32 mouse cellular contexts compared by ENCODE assay signal in the genomic region with DNA sequence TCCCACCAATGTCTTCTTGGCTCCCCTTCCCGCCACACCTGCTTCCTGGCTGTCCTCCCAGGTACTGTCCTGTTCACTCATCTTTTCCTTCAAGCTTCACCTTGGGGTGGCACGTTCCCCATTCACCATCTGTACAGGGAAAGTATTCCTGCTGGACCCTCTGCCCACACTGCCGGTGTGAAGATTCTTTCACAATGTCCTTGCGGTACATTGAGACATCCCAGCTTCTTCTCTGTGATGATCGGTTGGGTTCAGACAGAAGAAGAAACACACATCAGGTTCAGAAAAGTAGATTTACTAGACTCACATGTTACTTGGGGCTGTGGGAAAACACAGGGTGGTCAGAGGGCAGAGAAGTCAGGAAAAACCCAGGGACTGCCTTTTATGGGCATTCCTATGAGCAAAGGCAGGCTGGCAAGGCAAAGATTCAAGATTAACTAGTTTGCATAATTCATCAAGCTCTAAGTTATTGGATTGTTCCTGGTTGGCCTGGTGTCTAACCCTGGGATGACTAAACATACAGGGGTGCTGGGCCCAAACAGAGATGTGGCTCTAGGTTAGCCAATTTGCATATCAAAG. TPM values are rescaled to one million over a fixed set of nuclear protein-coding genes. Genes with fewer than 3 reads are reported as not detected.
A peak's percentile ranks its signal among the peaks of the same experiment; 100 is the strongest.
DNase-seq lines count a peak whose midpoint lies in the region; ATAC-seq and TF ChIP-seq lines count a peak whose summit lies in the region.
"Had no signal": no experiment of that assay in that cellular context is flagged by ENCODE, and none has a peak within 500 bp of the region (broad histone marks: within the 10 kb centered on the region; RNA-seq: fewer than 3 reads in every experiment).

No protein-coding gene starts in this region.

- no peaks in the 10 kb centered on the region for H3K36me3 ChIP-seq in stomach, embryonic 16.5 days (ENCODE audit: control insufficient read depth, insufficient read depth, low read length)
- H3K36me3 ChIP-seq in lung, postnatal 0 days (ENCODE audit: insufficient read depth, low read length): no peaks in the 10 kb centered on the region
- H3K36me3 ChIP-seq: embryonic facial prominence, embryonic 12.5 days; heart, embryonic 15.5 days; hindbrain, embryonic 15.5 days; liver, embryonic 15.5 days; lung, embryonic 15.5 days; neural tube, embryonic 15.5 days; stomach, embryonic 15.5 days had no signal

- intact Hi-C loops in left cerebral cortex, postnatal 4 days (cut with DNase I): no loop called here
- intact Hi-C loops in left cerebral cortex, postnatal 14 days (cut with DNase I): no loop called here

- H3K4me1 ChIP-seq in stomach, embryonic 16.5 days (ENCODE audit: control insufficient read depth, insufficient read depth, low read length): no peaks in the 10 kb centered on the region
- H3K4me1 ChIP-seq in lung, postnatal 0 days (ENCODE audit: insufficient read depth, low read depth, low read length): no peaks in the 10 kb centered on the region
- H3K4me1 ChIP-seq: embryonic facial prominence, embryonic 12.5 days; heart, embryonic 15.5 days; hindbrain, embryonic 15.5 days; liver, embryonic 15.5 days; lung, embryonic 15.5 days; neural tube, embryonic 15.5 days; stomach, embryonic 15.5 days had no signal

- H3K4me2 ChIP-seq in stomach, embryonic 16.5 days (ENCODE audit: low read depth, low read length): no peak overlapping the region
- H3K4me2 ChIP-seq in lung, postnatal 0 days (replicated peaks; ENCODE audit: low read depth, low read length): no peak overlapping the region
- H3K4me2 ChIP-seq: embryonic facial prominence, embryonic 12.5 days; heart, embryonic 15.5 days; hindbrain, embryonic 15.5 days; liver, embryonic 15.5 days; lung, embryonic 15.5 days; neural tube, embryonic 15.5 days; stomach, embryonic 15.5 days had no signal

- no peaks in the 10 kb centered on the region for H3K27me3 ChIP-seq in stomach, embryonic 16.5 days (ENCODE audit: control insufficient read depth, insufficient read depth, low read length)
- no peaks in the 10 kb centered on the region for H3K27me3 ChIP-seq in lung, postnatal 0 days (replicated peaks; ENCODE audit: insufficient read depth, low read length)
- H3K27me3 ChIP-seq: CH12.LX; embryonic facial prominence, embryonic 12.5 days; heart, embryonic 15.5 days; hindbrain, embryonic 15.5 days; liver, embryonic 15.5 days; lung, embryonic 15.5 days; neural tube, embryonic 15.5 days; stomach, embryonic 15.5 days had no signal

- TF ChIP-seq CTCF in lung, postnatal 0 days (IDR thresholded peaks at IDR 0.05): no peak

- no peak overlapping the region for H3K9ac ChIP-seq in stomach, embryonic 16.5 days (ENCODE audit: low read length)
- H3K9ac ChIP-seq in lung, postnatal 0 days (replicated peaks; ENCODE audit: low read depth): no peak overlapping the region
- H3K9ac ChIP-seq: embryonic facial prominence, embryonic 12.5 days; heart, embryonic 15.5 days; hindbrain, embryonic 15.5 days; liver, embryonic 15.5 days; lung, embryonic 15.5 days; neural tube, embryonic 15.5 days; stomach, embryonic 15.5 days had no signal

- H3K4me3 ChIP-seq in stomach, embryonic 16.5 days (replicated peaks; ENCODE audit: low read length): no peak overlapping the region
- no peak overlapping the region for H3K4me3 ChIP-seq in lung, postnatal 0 days (ENCODE audit: low read depth, low read length)
- H3K4me3 ChIP-seq: embryonic facial prominence, embryonic 12.5 days; heart, adult 2 months; heart, embryonic 15.5 days; hindbrain, embryonic 15.5 days; liver, embryonic 15.5 days; lung, embryonic 15.5 days; neural tube, embryonic 15.5 days; stomach, embryonic 15.5 days had no signal

- DNase-seq in left cerebral cortex, postnatal 4 days: peak; percentile 3
- no peak for DNase-seq in left cerebral cortex, postnatal 14 days (ENCODE audit: low spot score in 2 of 2)
- no peak for DNase-seq in lung, postnatal 0 days (ENCODE audit: low spot score)
- DNase-seq in adrenal gland, postnatal 10 days: no peak
- DNase-seq: adrenal gland, adult 8-10 months; B cell, adult 2 months; cerebellum, adult 11 months; cerebellum, adult 9-11 months; embryo, embryonic 11 days; gastrocnemius, postnatal 25 days; heart, adult 2 months; heart, postnatal 36 days; kidney, adult 18-20 months; kidney, postnatal 4 days; liver; lung, postnatal 36 days; right cerebral cortex, postnatal 25 days; thymus, adult 18-20 months; thymus, postnatal 25 days had no signal

- H3K27ac ChIP-seq in stomach, embryonic 16.5 days (ENCODE audit: low read length): peak overlapping the region; percentile 7; the same call in 1 of the 2 replicates
- no peak overlapping the region for H3K27ac ChIP-seq in lung, postnatal 0 days (ENCODE audit: low read length)
- H3K27ac ChIP-seq: embryonic facial prominence, embryonic 12.5 days; heart, adult 2 months; heart, embryonic 15.5 days; hindbrain, embryonic 15.5 days; kidney, postnatal 0 days; liver, embryonic 15.5 days; lung, embryonic 15.5 days; neural tube, embryonic 15.5 days; stomach, embryonic 15.5 days had no signal

- no peaks in the 10 kb centered on the region for H3K9me3 ChIP-seq in stomach, embryonic 16.5 days (replicated peaks; ENCODE audit: control insufficient read depth, low read length)
- H3K9me3 ChIP-seq in lung, postnatal 0 days (ENCODE audit: low read length): no peaks in the 10 kb centered on the region
- H3K9me3 ChIP-seq: embryonic facial prominence, embryonic 12.5 days; heart, embryonic 15.5 days; hindbrain, embryonic 15.5 days; liver, embryonic 15.5 days; lung, embryonic 15.5 days; neural tube, embryonic 15.5 days; stomach, embryonic 15.5 days had no signal

- WGBS in stomach, embryonic 16.5 days: 86% methylated on average over 5 of the region's 5 CpGs
- WGBS in lung, postnatal 0 days: 79% methylated on average over 5 of the region's 5 CpGs

- no peak for TF ChIP-seq EP300 in lung, postnatal 0 days (IDR thresholded peaks at IDR 0.05)

- ATAC-seq in granulocyte monocyte progenitor cell, adult 5-6 weeks (replicated peaks; ENCODE audit: poor library complexity, severe bottlenecking): peak; percentile 93
- ATAC-seq in megakaryocyte, adult 5-6 weeks (ENCODE audit: poor library complexity, severe bottlenecking): peak; percentile 93
- ATAC-seq in stomach, embryonic 16.5 days (ENCODE audit: insufficient read depth, low FRiP score): no peak
- no peak for ATAC-seq in lung, postnatal 0 days
- ATAC-seq: forebrain, embryonic 14.5 days had no signal

RNA-seq across cellular contexts. Expression of gene Cd44, which starts 57.7 kb away (rescaled TPM):
- total RNA-seq in left cerebral cortex, postnatal 4 days (2021): 10 to 100 TPM; 10.6 to 11.0 TPM
- 1 to 10 TPM; 7.0 to 8.4 TPM for total RNA-seq in left cerebral cortex, postnatal 14 days (2021)
- total RNA-seq in granulocyte monocyte progenitor cell, adult 5-6 weeks (2014; fragmentation: Nextera tagmentation): 119 and 145 TPM in 2 replicates
- 130 and 135 TPM in 2 replicates for total RNA-seq in granulocyte monocyte progenitor cell, adult 5-6 weeks (2017)
- total RNA-seq in megakaryocyte, adult 5-6 weeks (2015): 358 and 368 TPM in 2 replicates
- total RNA-seq in megakaryocyte, adult 5-6 weeks (2017): 289 and 337 TPM in 2 replicates
- polyA plus RNA-seq in stomach, embryonic 16.5 days (2015; fragmentation: Nextera tagmentation; extraction: Ambion mirVana): 26.5 and 33.8 TPM in 2 replicates
- 44.2 and 45.2 TPM in 2 replicates for polyA plus RNA-seq in lung, postnatal 0 days (2015; fragmentation: Nextera tagmentation; extraction: Ambion mirVana)
- 10 to 100 TPM; 33.5 to 43.3 TPM for total RNA-seq in adrenal gland, postnatal 10 days (2021)

Comparison
In these comparisons a context has a peak if more than half of its experiments do, and no peak if none do; other contexts are left out.
1. ATAC-seq: peak in granulocyte monocyte progenitor cell, adult 5-6 weeks (single experiment) and megakaryocyte, adult 5-6 weeks (single experiment); none in stomach, embryonic 16.5 days (single experiment) and lung, postnatal 0 days (single experiment).